Mouse (Mus musculus): ENCODE results near the gene Actr3.

DNA sequence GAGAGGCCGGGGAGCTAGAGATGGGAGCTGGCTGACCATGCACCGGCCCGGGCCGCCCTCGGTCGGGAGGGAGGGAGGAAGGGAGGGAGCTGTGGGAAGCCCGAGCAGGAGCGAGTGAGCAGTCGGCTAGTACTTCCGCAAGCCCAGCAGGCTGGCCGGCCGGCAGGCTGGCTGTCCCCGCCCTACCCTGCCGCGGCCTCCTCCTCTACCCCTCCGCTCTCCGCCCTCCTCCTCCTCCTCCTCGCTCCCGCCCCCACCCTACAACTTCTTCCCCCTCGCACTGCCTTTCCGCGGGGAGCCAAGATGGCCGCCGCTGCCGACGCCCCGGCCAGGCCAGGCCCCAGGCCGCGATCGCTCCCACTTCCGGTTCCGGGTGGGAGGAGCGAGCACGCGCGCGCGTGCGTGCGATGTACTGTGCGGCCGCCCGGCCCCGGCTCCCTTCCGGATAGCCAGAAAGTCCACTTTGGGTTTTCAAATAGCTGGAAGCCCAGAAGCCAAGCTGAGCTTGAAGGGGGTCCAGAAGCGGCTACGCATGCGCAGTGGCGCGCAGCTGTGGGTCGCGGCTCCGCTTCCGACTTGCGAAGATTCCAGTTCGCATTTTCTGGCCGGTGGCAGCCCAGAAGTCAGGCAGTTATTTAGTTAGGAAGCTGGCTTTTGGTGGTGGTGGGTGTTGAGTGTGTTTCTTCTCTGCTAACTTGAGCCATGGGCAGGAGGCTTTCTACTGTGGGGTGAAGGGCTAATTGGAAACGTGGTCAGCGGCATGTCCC, at the start of gene Actr3:
- TF ChIP-seq CTCF (IDR thresholded peaks at IDR 0.05; ENCODE audit: insufficient read depth, low read length) (no peak), POLR2A (IDR thresholded peaks at IDR 0.05; ENCODE audit: borderline replicate concordance, extremely low read depth, low read depth, low read length) (peak; percentile 96)
